Mouse (Mus musculus) gonadal fat pad, adult 2 months (tissue): ENCODE data around the gene Rgs1. TPM values are rescaled to one million over a fixed set of nuclear protein-coding genes. Genes with fewer than 3 reads are reported as not detected.

Source experiments
- DNase-seq: peaks from one replicate; pipeline ENCODE4 v3.0.0-alpha.2; 2012; ENCODE audit warnings: low read depth
- polyA plus RNA-seq: library from polyadenylated mRNA; depleted of rRNA; stranded (reverse); fragments of >200 nt; gene quantifications from 2 replicates; pipeline ENCODE4 v1.2.3, GENCODE M21; 2012; rRNA removed

The Rgs1 gene
- 0.18 and 0.26 TPM in 2 replicates for polyA plus RNA-seq

- DNase-seq, result no peak
Observed at GRCm38 (mm10) chr1:144248923-144249322, at the start of gene Rgs1. Gene Rgs1 (minus strand): TSS chr1:144249242.

GRCm38 (mm10) chr1:144283020-144284014 lies 34.3 kb upstream of the Rgs1 start:
- DNase-seq, result no peak

DNA sequence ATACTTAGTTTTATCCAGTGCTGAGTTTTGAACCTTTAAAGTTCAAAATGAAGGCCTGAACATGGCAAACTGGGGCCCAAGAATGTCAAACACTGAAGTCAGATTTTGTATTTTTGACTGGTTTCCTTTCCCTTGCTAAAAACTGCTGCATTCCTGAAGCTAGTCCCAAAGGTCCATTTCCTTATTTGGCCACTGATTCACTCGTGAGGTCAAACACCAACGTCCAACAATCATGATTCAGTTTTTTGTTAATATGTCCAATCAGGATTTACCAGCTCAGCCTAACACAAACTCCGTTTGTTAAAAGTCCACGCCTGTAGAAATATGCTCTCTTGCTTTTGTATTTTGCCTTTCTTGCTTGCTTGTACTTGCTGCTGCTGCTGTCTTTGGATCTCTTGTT lies 31.0 kb upstream of the Rgs1 start:
- DNase-seq, result no peak

DNA sequence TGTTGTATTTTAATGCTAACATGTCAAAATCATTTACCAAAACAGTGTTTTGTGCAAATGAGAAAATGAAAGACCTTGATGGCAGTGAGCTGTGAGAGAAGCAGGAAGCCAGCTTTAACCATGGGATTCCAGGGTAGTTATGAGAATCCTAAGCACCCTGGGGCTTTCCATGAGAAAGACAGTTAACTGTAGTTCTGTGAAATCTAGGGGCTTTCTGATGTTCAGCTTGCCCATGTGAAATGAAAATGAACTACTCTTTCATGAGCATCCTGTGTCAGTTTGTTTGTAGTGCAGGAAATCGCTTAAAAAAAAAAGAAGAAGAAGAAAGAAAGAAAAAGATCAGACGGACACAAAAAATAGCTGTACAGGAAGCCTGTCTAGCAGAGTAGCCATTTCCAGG lies 23.9 kb upstream of the Rgs1 start:
- no peak for DNase-seq

GRCm38 (mm10) chr1:144269112-144269511 lies 20.1 kb upstream of the Rgs1 start:
- no peak for DNase-seq

GRCm38 (mm10) chr1:144267471-144268470 lies 18.7 kb upstream of the Rgs1 start:
- DNase-seq, result no peak

DNA sequence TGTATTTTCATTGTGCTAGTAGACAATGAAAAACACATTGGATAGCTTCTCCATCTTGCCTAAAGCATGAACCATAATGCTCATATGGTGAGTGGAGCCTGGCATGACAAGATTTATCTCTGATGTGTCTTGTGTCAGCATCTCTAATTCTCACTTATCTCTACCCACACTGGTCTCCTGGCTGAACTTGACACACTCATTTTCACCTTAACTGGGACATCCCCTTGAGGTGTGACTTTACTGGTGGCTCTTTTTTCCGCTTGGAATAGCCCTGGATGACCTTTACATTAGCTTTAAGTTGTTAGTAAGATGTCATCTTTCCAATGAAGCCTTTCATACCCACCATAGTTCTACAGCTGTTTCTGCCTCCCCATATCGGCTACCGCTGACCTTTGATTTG lies 15.0 kb upstream of the Rgs1 start:
- no peak for DNase-seq

DNA sequence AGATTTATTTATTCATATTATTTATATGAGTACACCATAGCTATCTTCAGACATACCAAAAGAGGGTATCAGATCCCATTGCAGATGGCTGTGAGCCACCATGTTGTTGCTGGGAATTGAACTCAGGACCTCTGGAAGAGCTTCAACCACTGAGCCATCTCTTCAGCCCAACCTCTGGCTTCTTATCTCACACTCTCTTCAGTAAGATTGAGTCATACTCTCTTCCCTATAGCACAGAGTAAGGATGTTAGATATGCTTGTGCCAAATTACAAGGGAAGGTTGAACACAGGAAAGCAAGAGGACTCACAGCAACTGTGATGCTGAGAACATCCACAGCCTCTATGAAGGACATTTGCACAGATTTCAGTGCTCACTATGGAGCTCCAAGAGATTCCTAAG lies 13.0 kb upstream of the Rgs1 start:
- DNase-seq, result no peak

GRCm38 (mm10) chr1:144258779-144259178 lies 9.7 kb upstream of the Rgs1 start:
- DNase-seq, result no peak

GRCm38 (mm10) chr1:144256556-144257331 lies 7.7 kb upstream of the Rgs1 start:
- no peak for DNase-seq

DNA sequence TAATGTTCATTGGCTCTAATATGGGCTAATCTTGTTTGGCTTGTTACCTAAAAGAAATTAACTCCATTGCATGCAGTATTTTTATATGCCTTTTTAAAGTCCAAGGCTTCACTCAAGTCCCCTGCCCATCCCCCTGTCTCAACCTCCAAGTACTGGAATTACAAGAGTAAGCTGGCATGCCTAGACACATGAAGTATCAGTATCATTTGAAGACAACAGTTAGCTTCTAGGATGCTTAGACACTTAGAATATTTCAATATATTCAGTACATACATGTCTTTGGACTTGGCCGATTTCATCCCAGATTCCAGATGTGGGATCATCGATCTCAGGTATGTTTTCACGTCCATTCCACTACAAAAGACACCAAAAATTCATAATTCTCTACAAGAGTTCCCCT lies 836 bp downstream of the Rgs1 start:
- DNase-seq, result no peak

DNA sequence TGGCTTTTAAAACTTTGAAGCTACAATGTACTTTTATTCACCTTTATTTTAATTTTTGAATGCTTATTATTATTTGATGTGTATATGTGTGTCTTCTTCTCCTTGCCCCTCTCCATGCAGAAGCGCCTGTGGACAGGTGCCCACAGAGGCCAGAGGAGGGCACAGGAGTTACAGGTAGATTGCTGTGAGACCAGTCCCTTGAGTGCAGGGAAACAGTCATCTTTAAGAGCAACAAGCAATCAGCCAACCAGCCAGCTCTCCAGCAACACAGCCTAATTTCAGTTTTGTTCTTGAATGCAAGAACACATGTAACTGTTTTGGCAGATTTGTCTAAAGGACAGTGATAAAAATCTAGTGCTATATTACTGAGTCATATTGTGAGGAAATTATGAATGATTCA lies 1.7 kb downstream of the Rgs1 start:
- no peak for DNase-seq

GRCm38 (mm10) chr1:144243511-144243910 lies 5.5 kb downstream of the Rgs1 start:
- DNase-seq, result no peak

GRCm38 (mm10) chr1:144239195-144239594 lies 9.8 kb downstream of the Rgs1 start:
- no peak for DNase-seq

GRCm38 (mm10) chr1:144215230-144215629 lies 33.8 kb downstream of the Rgs1 start:
- DNase-seq, result no peak

DNA sequence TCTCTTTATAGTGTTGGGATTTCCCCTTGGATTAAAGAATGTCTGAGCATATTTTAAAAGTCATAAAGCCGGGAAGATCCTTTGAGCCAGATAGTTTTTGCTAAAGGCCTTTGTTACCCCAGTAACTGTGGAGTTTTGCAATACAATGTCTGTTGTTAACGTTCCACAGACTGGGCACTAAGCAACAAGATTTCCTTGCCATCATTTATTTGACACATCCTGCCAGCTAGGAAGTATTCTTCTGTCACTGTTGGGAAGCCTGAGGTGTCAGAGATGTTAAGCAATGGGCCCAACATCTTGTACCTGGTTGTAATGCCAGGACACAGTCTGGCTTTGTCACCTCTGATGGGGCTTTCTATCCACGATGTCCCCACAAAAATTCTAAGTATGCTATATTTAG lies 38.1 kb downstream of the Rgs1 start:
- DNase-seq, result peak; percentile 31

- no peak for DNase-seq
Observed at GRCm38 (mm10) chr1:144206281-144207061, 42.6 kb downstream of the Rgs1 start.

GRCm38 (mm10) chr1:144204766-144205165 lies 44.3 kb downstream of the Rgs1 start:
- DNase-seq, result no peak

DNA sequence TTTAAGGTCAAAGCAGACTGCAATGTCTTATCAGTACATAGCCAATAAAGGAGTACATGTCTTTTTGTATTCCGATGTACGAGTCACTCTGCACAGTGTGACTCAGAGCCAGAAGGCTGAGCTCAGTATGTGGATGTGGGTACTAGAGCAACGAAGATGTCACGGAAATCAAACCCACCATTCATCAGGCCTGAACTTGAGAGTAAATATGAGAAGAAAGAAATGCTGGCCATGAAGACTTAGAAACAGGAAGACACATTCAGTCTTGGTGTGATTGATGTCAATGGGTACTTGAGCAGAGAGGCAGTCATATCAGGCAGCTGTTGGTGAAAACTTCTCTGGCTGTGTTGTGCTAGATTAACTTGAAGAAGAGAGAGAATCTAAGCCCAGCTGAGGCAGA lies 46.1 kb downstream of the Rgs1 start:
- DNase-seq, result no peak

GRCm38 (mm10) chr1:144200496-144200895 lies 48.5 kb downstream of the Rgs1 start:
- DNase-seq, result no peak

- no peak for DNase-seq
Observed at GRCm38 (mm10) chr1:144199538-144199937, 49.5 kb downstream of the Rgs1 start.
